Mouse (Mus musculus) lung, postnatal 0 days (tissue): ENCODE data around the gene Cdk5r2. TPM values are rescaled to one million over a fixed set of nuclear protein-coding genes. Genes with fewer than 3 reads are reported as not detected.

Experiments used
- ATAC-seq: fragments of 200-750 bp; cut with Nextera tagmentation; 2 replicates; pipeline ENCODE4 v1.8.0; 2017; ENCODE audit warnings: moderate library complexity
- DNase-seq: peaks from one replicate; pipeline ENCODE4 v3.0.0-alpha.2; 2016; ENCODE audit warnings: low spot score
- H3K27ac ChIP-seq: fragments of 300-500 bp; sonication (generic); 2 replicates; pipeline ENCODE4 v1.5.1; 2014; ENCODE audit warnings: antibody characterized with exemption, mild to moderate bottlenecking, low read length, mixed read lengths
- H3K27me3 ChIP-seq: fragments of 300-500 bp; sonication (generic); replicated peaks from 2 replicates; pipeline ENCODE4 v1.6.1; 2014; ENCODE audit warnings: low read length, mixed read lengths; ENCODE audit not compliant: insufficient read depth
- H3K36me3 ChIP-seq: fragments of 300-500 bp; sonication (generic); 2 replicates; pipeline ENCODE4 v1.6.1; 2014; ENCODE audit warnings: low read length, mixed read lengths; ENCODE audit not compliant: insufficient read depth
- H3K4me1 ChIP-seq: fragments of 300-500 bp; sonication (generic); 2 replicates; pipeline ENCODE4 v1.6.1; 2014; ENCODE audit warnings: antibody characterized with exemption, low read depth, low read length, mixed read lengths; ENCODE audit not compliant: insufficient read depth
- H3K4me2 ChIP-seq: fragments of 300-500 bp; sonication (generic); replicated peaks from 2 replicates; pipeline ENCODE4 v1.6.1; 2014; ENCODE audit warnings: low read depth, mild to moderate bottlenecking, low read length, moderate library complexity, mixed read lengths
- H3K4me3 ChIP-seq: fragments of 300-500 bp; sonication (generic); 2 replicates; pipeline ENCODE4 v1.5.1; 2014; ENCODE audit warnings: low read depth, low read length
- H3K9ac ChIP-seq: fragments of 300-500 bp; sonication (generic); replicated peaks from 2 replicates; pipeline ENCODE4 v1.6.1; 2014; ENCODE audit warnings: low read depth, mild to moderate bottlenecking
- H3K9me3 ChIP-seq: fragments of 300-500 bp; sonication (generic); 2 replicates; pipeline ENCODE4 v1.6.1; 2016; ENCODE audit warnings: low read length, mixed read lengths
- CTCF ChIP-seq: IDR thresholded peaks from 2 replicates; pipeline ENCODE4 v1.5.1; 2016; ENCODE audit warnings: antibody characterized with exemption, mild to moderate bottlenecking
- EP300 ChIP-seq: IDR thresholded peaks from 2 replicates; pipeline ENCODE4 v1.6.1; 2016; ENCODE audit warnings: antibody characterized with exemption, mild to moderate bottlenecking, control low read depth
- WGBS: fragments of 180-500 bp; shearing (Covaris S2); extraction: QIAGEN DNeasy Blood & Tissue Kit; methylation state at CpG from one replicate; pipeline ENCODE4 v1.1.7; 2014; 5-methylcytosine and 5-hydroxymethylcytosine counted together
- polyA plus RNA-seq: library from polyadenylated mRNA; unstranded; fragments of >200 nt; fragmentation: Nextera tagmentation; extraction: Ambion mirVana; gene quantifications from 2 replicates; pipeline ENCODE4 v1.2.1, GENCODE M21; 2015

The Cdk5r2 gene
- polyA plus RNA-seq, 1 experiment from 2014 or later: not detected

DNA sequence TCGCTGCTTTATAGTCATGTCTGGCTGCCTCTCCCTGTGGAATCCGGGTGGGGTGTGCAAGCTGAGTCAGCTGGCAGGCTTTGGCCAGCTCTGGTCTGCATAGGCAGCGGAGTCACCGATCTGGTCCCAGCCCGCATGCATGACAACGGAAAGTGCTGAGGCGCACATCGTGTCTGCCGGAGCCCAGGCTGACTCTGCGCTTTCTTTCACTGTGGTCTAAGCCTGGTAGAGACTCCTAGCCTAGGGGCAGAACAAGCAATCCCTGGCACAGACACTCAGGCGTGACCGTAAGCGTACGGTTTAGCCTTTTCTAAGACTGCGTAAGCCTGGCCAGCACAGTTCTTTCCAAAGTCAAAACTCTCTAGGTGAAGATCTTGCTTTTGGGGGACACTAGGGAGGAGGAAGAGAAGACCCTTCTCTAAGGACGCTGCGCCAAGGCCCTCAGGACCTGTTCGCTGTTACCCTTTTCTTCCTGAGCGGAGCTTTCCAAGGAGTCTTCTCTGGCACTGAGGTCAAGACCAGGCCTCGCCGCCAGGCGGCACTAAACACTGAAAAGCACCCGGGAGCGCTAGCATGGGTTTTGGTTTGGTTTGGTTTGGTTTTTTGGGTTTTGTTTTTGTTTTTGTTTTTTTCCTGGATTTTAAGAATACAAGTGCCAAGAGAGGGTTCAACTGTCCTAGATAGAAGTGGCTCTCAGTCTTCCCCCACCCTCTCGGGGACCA, 38.6 kb downstream of the Cdk5r2 start, which contains the start of gene Cryba2:
Cryba2 (minus strand) TSS at position 10 of the 722 bp plus-strand sequence.
- Histone ChIP-seq H3K9ac (no peak within 1 kb of the TSS), H3K4me3 (no peak within 1 kb of the TSS), H3K27me3 (peaks cover 43% of the 10 kb centered on the region), H3K4me1 (no peaks in the 10 kb centered on the region), H3K4me2 (no peak within 1 kb of the TSS), H3K27ac (no peak within 1 kb of the TSS), H3K36me3 (no peaks in the 10 kb centered on the region), H3K9me3 (no peaks in the 10 kb centered on the region)
- ATAC-seq (no peak), DNase-seq (peak; percentile 65)
- WGBS: 7% methylated on average over 25 of the region's 25 CpGs
- TF ChIP-seq CTCF (peak; percentile 73), EP300 (no peak)

DNA sequence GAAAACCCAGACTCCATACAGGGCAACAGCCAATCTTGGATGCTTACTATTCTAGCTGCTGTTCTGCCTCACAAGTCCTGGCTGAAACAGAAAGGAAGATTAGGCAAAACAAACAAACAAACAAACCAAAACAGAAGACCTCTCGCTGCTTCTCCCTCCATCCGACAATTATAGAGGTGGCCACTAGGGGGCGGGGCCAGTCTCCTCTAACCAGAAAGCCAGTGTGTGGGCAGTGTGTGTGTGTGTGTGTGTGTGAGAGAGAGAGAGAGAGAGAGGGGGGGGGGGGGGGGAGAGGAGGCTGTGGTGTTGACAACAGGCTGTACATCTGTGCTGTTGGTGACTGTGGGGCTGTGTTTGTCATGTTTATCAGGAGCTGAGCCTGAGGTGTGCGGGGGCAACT, 40.2 kb downstream of the Cdk5r2 start:
- Histone ChIP-seq H3K9me3 (no peaks in the 10 kb centered on the region), H3K4me2 (no peak overlapping the region; the same call in 1 of the 2 replicates), H3K27me3 (peaks cover 58% of the 10 kb centered on the region), H3K9ac (no peak overlapping the region), H3K4me3 (no peak overlapping the region), H3K36me3 (no peaks in the 10 kb centered on the region), H3K27ac (no peak overlapping the region), H3K4me1 (no peaks in the 10 kb centered on the region)
- ATAC-seq (no peak), DNase-seq (peak; percentile 46)
- 18% methylated on average over 4 of the region's 4 CpGs for WGBS
- TF ChIP-seq EP300 (no peak), CTCF (peak; percentile 79)

DNA sequence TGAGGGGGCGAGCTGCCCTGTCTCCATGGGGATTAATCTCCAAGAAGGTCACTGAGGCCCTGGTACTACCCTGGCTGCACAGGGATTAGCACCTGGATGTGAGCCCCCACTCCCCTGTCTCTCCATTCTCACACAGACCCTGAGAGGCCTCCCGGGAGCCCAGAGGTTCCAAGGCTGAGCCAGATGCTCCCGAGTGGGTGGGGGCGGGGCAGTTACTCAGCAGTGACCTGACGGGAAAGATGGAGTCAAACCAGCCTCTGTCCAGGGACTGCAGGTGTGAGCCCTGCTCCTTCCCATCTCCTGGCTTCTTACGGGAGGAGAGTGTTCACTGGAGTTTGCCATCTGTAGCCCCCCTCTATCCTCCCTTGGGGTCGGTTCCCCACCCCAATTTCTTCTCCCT, 43.2 kb downstream of the Cdk5r2 start:
- Histone ChIP-seq H3K9ac (no peak overlapping the region), H3K9me3 (no peaks in the 10 kb centered on the region), H3K4me3 (no peak overlapping the region), H3K27me3 (peaks cover 47% of the 10 kb centered on the region), H3K4me1 (no peaks in the 10 kb centered on the region), H3K27ac (no peak overlapping the region), H3K36me3 (no peaks in the 10 kb centered on the region), H3K4me2 (no peak overlapping the region)
- 4% methylated on average over 7 of the region's 7 CpGs for WGBS
- DNase-seq: no peak
- TF ChIP-seq CTCF (no peak), EP300 (no peak)
- no peak for ATAC-seq

DNA sequence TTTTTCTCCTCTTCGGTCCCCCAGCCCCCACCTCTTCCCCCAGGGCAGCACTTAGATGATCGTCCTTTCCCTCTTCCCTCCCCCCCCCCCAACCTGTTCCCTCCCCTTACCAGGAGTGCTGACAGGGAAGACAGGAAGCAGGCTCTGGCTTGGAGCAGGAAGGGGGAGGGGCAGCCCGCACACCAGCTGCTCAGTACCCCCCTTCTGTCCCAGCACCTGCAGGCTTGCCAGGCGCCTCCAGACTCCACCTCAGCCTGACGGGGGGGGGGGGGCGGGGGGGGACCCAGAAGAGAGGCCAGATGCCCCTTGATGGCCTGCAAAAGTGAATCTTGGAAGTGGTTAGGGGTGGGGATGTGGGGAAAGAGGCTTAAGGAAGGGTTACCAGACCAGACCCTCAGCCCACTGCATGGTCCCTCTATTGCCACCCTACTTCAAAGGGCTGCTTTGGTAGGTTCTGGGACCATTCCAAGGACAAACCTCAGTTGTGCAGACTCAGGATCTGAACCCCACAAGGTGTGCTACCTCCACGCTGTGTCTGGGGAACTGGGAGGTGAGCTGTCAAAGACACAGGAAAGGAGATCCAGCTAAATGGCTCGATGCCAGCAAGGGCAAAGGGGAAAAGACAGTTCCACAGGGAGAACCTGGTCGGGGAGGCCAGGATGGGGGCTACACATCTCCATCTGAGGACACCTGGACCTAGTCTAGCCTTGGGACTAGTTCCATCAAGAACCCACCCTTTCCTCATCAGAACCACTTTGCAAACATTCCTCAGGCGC, 44.1 kb downstream of the Cdk5r2 start:
- 8% methylated on average over 7 of the region's 10 CpGs for WGBS
- H3K4me1 ChIP-seq: no peaks in the 10 kb centered on the region
- no peak for DNase-seq
- no peak overlapping the region for H3K4me2 ChIP-seq
- ATAC-seq: no peak
- no peak overlapping the region for H3K4me3 ChIP-seq
- H3K27me3 ChIP-seq: peaks cover 38% of the 10 kb centered on the region
- no peak for TF ChIP-seq EP300
- no peaks in the 10 kb centered on the region for H3K9me3 ChIP-seq
- H3K9ac ChIP-seq: no peak overlapping the region
- no peak overlapping the region for H3K27ac ChIP-seq
- no peaks in the 10 kb centered on the region for H3K36me3 ChIP-seq

DNA sequence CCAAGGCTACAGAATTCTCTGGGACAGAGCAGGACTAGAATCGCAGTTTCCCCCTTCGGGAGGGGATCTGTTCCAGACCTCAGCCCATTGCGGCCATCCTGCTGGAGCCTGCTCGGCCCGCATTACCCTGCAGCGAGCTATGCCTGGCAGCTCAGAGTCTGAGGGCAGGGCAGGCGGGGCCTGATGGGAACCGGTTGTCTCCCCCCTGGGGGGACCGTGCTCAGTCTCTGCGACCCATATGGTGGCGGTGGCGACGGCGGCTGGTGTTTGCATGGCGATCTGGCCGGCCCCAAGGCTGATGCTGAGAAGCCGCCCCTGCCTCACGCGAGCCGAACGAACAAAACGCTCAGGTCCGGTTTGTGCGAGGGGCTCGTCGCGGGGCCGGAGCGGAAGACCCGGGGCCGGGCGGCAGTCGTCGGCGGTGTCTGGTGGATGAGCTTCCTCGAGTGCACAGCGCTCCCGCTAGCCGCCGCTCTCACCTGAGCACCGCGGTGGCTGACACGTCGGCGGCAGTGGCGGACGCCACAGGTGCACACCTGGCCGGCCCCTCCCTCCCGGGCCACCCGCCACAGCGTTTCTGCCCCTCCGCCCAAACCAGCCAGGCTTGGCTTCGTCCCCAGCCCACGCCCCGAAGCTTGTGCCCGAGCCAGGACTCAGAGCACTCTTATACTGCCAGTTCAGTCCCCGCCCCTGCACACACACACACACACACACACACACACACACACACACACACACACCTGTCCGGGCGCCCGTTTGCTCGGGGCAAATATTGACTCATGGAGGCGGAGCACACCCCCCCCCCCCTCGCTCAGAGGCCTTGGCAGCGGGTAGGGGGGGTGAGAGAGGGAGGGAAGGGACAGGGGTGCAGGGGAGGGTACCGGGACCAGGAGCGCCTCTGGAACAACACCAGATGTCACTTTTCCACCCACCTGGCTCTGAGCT, 45.9 kb downstream of the Cdk5r2 start:
- peak overlapping the region; percentile 55 for H3K4me2 ChIP-seq
- TF ChIP-seq CTCF (no peak), EP300 (no peak)
- peak; percentile 91 for ATAC-seq
- no peaks in the 10 kb centered on the region for H3K4me1 ChIP-seq
- DNase-seq: peak; percentile 88
- H3K9me3 ChIP-seq: no peaks in the 10 kb centered on the region
- WGBS: under 1% methylated on average over 43 of the region's 66 CpGs
- H3K36me3 ChIP-seq: no peaks in the 10 kb centered on the region
- peak overlapping the region; percentile 23; the same call in 1 of the 2 replicates for H3K4me3 ChIP-seq
- H3K9ac ChIP-seq: no peak overlapping the region
- peaks cover 28% of the 10 kb centered on the region for H3K27me3 ChIP-seq
- no peak overlapping the region for H3K27ac ChIP-seq

DNA sequence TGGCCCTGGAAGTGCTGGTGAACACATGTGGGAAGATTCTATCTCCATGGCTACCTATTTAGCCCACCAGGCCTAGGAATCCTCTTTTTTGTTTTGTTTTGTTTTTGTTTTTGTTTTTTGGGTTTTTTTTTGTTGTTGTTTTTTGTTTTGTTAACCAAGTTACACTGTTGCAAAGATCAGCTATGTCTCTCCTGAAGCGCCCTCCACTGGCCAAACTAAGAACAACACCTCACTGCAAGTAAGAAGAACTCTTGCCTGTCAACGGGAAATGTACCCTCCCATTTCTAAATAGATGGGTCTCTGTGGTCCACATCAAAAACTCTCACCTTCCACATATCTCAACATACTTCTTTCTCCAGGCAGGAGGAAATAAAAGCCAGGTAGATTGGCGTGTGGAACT, 47.0 kb downstream of the Cdk5r2 start:
- no peak overlapping the region for H3K4me2 ChIP-seq
- 5% methylated on average over 3 of the region's 3 CpGs for WGBS
- no peaks in the 10 kb centered on the region for H3K36me3 ChIP-seq
- ATAC-seq (no peak), DNase-seq (peak; percentile 15)
- H3K4me3 ChIP-seq: no peak overlapping the region
- H3K27ac ChIP-seq: no peak overlapping the region
- H3K27me3 ChIP-seq: peaks cover 28% of the 10 kb centered on the region
- H3K4me1 ChIP-seq: no peaks in the 10 kb centered on the region
- TF ChIP-seq CTCF: peak; percentile 58
- TF ChIP-seq EP300: no peak
- H3K9ac ChIP-seq: no peak overlapping the region
- H3K9me3 ChIP-seq: no peaks in the 10 kb centered on the region
